Mouse (Mus musculus): ENCODE measurements around the gene 4930544G11Rik. TPM values are rescaled to one million over a fixed set of nuclear protein-coding genes. Genes with fewer than 3 reads are reported as not detected.

4930544G11Rik gene
- not detected for polyA plus RNA-seq (2015; fragmentation: Illumina TruSeq; extraction: RNeasy Lipid Tissue Mini Kit (QIAGEN cat#74804); ENCODE audit: low read depth, low replicate concordance)

DNA sequence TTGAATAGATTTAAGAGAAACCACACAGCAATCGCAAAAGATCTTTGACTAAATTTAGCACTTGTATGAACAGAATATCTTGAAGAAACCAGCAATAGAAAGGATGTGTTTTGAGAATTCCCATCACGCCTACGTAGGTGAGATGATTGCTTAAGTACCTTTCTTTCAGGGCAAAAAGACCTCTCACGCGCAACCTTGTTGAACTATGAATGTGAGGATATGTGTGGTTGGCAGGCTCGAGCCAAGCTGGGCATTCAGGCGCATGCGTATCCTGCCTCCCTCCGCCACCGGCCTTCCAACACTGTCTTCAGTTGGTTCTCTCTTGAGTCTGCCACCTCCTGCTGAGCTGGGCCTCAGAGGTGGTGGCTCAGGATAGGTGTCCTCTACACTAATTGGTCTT, at the start of gene 4930544G11Rik:
Gene 4930544G11Rik, plus strand, starts transcription at position 301 of the 400 bp plus-strand sequence.

Other genes with a start within 250 kb of the 4930544G11Rik start
- gene Prdm5, start 173.6 kb upstream of the 4930544G11Rik start, polyA plus RNA-seq (2015; fragmentation: Illumina TruSeq; extraction: RNeasy Lipid Tissue Mini Kit (QIAGEN cat#74804); ENCODE audit: low read depth, low replicate concordance): 5.4 TPM

All from brain, adult 10 weeks (tissue).